In the genomic region with DNA sequence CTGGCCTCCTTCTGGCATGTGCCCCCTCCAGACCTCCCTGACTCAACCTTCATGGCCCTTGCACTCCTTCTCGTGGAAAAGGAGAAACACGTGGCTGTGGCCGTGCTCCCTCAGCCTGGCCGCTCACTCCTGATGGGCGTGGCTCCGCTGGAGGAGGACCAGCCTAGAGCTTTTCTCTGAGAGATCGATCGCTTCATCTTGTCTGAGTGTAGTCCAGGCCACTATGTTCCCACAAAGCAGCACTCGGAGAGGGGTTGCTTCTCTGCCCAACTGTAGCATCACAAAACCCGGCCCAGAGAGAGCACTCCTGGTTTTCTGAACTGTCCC, we compare ENCODE assay signal across 17 mouse cellular contexts. TPM values are rescaled to one million over a fixed set of nuclear protein-coding genes. Genes with fewer than 3 reads are reported as not detected.
"Had no signal": no experiment of that assay in that cellular context is flagged by ENCODE, and none has a peak within 500 bp of the region (broad histone marks: within the 10 kb centered on the region; RNA-seq: fewer than 3 reads in every experiment).

No protein-coding gene starts in this region.

- H3K27me3 ChIP-seq: limb, embryonic 13.5 days; liver, embryonic 12.5 days; midbrain, embryonic 12.5 days; neural tube, embryonic 13.5 days; stomach, embryonic 15.5 days had no signal

- H3K27ac ChIP-seq: hindbrain, postnatal 0 days; kidney, postnatal 0 days; limb, embryonic 13.5 days; liver, embryonic 12.5 days; midbrain, embryonic 12.5 days; neural tube, embryonic 13.5 days; stomach, embryonic 15.5 days had no signal

- H3K36me3 ChIP-seq: stomach, embryonic 15.5 days had no signal

- H3K4me1 ChIP-seq: midbrain, embryonic 12.5 days; stomach, embryonic 15.5 days had no signal

- DNase-seq: left cerebral cortex, postnatal 4 days; lung, embryonic 14.5 days; retina, postnatal 1 day; right cerebral cortex, postnatal 4 days; thymus, postnatal 4 days had no signal

- ATAC-seq: hindbrain, postnatal 0 days; liver, embryonic 12.5 days; midbrain, embryonic 16.5 days had no signal

- H3K4me3 ChIP-seq: layer of hippocampus, adult 2 months; limb, embryonic 13.5 days; liver, embryonic 12.5 days; midbrain, embryonic 12.5 days; neural tube, embryonic 13.5 days; stomach, embryonic 15.5 days had no signal

- H3K9ac ChIP-seq: limb, embryonic 13.5 days; liver, embryonic 12.5 days; lung, embryonic 14.5 days; midbrain, embryonic 12.5 days; neural tube, embryonic 13.5 days; stomach, embryonic 15.5 days had no signal

- H3K4me2 ChIP-seq: limb, embryonic 13.5 days; liver, embryonic 12.5 days; lung, embryonic 14.5 days; midbrain, embryonic 12.5 days; neural tube, embryonic 13.5 days; stomach, embryonic 15.5 days had no signal

- H3K9me3 ChIP-seq: limb, embryonic 13.5 days; liver, embryonic 12.5 days; midbrain, embryonic 12.5 days; neural tube, embryonic 13.5 days; stomach, embryonic 15.5 days had no signal

RNA-seq across cellular contexts. Expression of gene Tas1r2, which starts 21.1 kb away (rescaled TPM):
- polyA plus RNA-seq: hindbrain, postnatal 0 days; intestine, embryonic 14.5 days; kidney, postnatal 0 days; limb, embryonic 13.5 days; liver, embryonic 12.5 days; liver, embryonic 16.5 days; lung, embryonic 14.5 days; midbrain, embryonic 12.5 days; midbrain, embryonic 16.5 days; neural tube, embryonic 13.5 days; spleen, adult 2 months; stomach, embryonic 15.5 days had no signal

RNA-seq across cellular contexts. Expression of gene Gm21969, which starts 29.2 kb away (rescaled TPM):
- polyA plus RNA-seq: hindbrain, postnatal 0 days; intestine, embryonic 14.5 days; kidney, postnatal 0 days; limb, embryonic 13.5 days; liver, embryonic 12.5 days; lung, embryonic 14.5 days; midbrain, embryonic 12.5 days; midbrain, embryonic 16.5 days; neural tube, embryonic 13.5 days; stomach, embryonic 15.5 days had no signal
